Mouse (Mus musculus) fibroblast of lung, adult 2 months (primary cell): ENCODE results near the gene Krt9.
"Not testable (repeated sequence)": the region's sequence is repeated elsewhere in the genome, so short reads cannot be mapped to it uniquely, and the experiment has no call there.

ENCODE experiments used
- DNase-seq: peaks from one replicate; pipeline ENCODE4 v3.0.0-alpha.2; 2011; ENCODE audit warnings: low read depth

The Krt9 gene

GRCm38 (mm10) chr11:100192992-100193391 lies at the start of gene Krt9:
Gene Krt9 (minus strand): TSS chr11:100193246.
- DNase-seq = no peak

GRCm38 (mm10) chr11:100240272-100240671 lies 47.2 kb upstream of the Krt9 start:
- not testable (repeated sequence) for DNase-seq

- DNase-seq = no peak
Measured at GRCm38 (mm10) chr11:100221741-100222140, 28.7 kb upstream of the Krt9 start.

- no peak for DNase-seq
Measured at GRCm38 (mm10) chr11:100219304-100219703, 26.3 kb upstream of the Krt9 start.

- no peak for DNase-seq
Measured at GRCm38 (mm10) chr11:100208542-100208941, 15.5 kb upstream of the Krt9 start.

- DNase-seq = no peak
Measured at GRCm38 (mm10) chr11:100207498-100207897, 14.5 kb upstream of the Krt9 start, which contains the start of gene Krt14. Gene Krt14 (minus strand): TSS chr11:100207548.

- peak; percentile 27 for DNase-seq
Measured at GRCm38 (mm10) chr11:100203448-100203847, 10.4 kb upstream of the Krt9 start.

- DNase-seq = no peak
Measured at GRCm38 (mm10) chr11:100202906-100203305, 9.9 kb upstream of the Krt9 start.

- DNase-seq = no peak
Measured at GRCm38 (mm10) chr11:100200104-100200820, 7.2 kb upstream of the Krt9 start.

- peak; percentile 75 for DNase-seq
Measured at GRCm38 (mm10) chr11:100198666-100199065, 5.6 kb upstream of the Krt9 start.

GRCm38 (mm10) chr11:100191820-100192219 lies 1.2 kb downstream of the Krt9 start:
- no peak for DNase-seq

GRCm38 (mm10) chr11:100186736-100187135 lies 6.3 kb downstream of the Krt9 start:
- no peak for DNase-seq

- DNase-seq = no peak
Measured at GRCm38 (mm10) chr11:100181725-100182124, 11.3 kb downstream of the Krt9 start.

- DNase-seq = no peak
Measured at GRCm38 (mm10) chr11:100179260-100179659, 13.8 kb downstream of the Krt9 start.

- no peak for DNase-seq
Measured at GRCm38 (mm10) chr11:100178307-100178706, 14.7 kb downstream of the Krt9 start.

GRCm38 (mm10) chr11:100176791-100177190 lies 16.3 kb downstream of the Krt9 start:
- no peak for DNase-seq

GRCm38 (mm10) chr11:100168765-100169762 lies 24.0 kb downstream of the Krt9 start:
- DNase-seq = no peak

GRCm38 (mm10) chr11:100168071-100168470 lies 25.0 kb downstream of the Krt9 start:
- DNase-seq = no peak

GRCm38 (mm10) chr11:100164392-100164791 lies 28.7 kb downstream of the Krt9 start:
- no peak for DNase-seq

- DNase-seq = no peak
Measured at GRCm38 (mm10) chr11:100157908-100158477, 35.1 kb downstream of the Krt9 start.

GRCm38 (mm10) chr11:100157331-100157730 lies 35.7 kb downstream of the Krt9 start:
- DNase-seq = no peak

- no peak for DNase-seq
Measured at GRCm38 (mm10) chr11:100155497-100156255, 37.4 kb downstream of the Krt9 start.
